Mouse (Mus musculus): Measurements from ENCODE around the gene Oser1. TPM values are rescaled to one million over a fixed set of nuclear protein-coding genes. Genes with fewer than 3 reads are reported as not detected.

Oser1 gene
- polyA plus RNA-seq, 1 experiment from 2014 or later, result 92.1 TPM

DNA sequence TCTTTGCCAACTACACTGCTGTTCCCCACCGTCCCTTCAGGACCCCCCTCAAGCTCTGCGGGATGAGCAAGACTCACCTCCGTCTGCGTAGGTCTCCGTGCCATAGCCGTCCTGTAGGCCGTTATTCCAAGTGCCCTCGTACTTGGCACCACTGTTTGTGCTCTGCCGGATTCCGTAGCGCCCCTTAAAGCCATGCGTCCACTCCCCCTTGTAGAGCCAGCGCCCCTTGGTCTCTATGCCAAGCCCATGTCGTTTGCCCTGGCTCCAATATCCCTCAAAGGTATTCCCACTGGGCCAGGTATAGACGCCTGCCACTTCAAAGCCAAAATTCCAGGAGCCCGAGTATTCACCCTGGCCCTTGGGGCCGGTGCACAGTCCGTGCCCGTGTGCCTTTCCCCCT is 27.4 kb downstream of the Oser1 start:
- ATAC-seq (ENCODE audit: insufficient number of reproducible peaks, insufficient read depth, low FRiP score, low TSS enrichment, low read depth), result no peak
- 86% methylated on average over 19 of the region's 19 CpGs for WGBS
- Histone ChIP-seq H3K27me3 (no peaks in the 10 kb centered on the region), H3K36me3 (no peaks in the 10 kb centered on the region), H3K4me1 (peaks cover 12% of the 10 kb centered on the region; the same call in 1 of the 2 replicates), H3K9ac (no peak overlapping the region), H3K27ac (no peak overlapping the region), H3K4me3 (no peak overlapping the region; the same call in 1 of the 2 replicates), H3K9me3 (no peaks in the 10 kb centered on the region), H3K4me2 (peak overlapping the region; percentile 48; the same call in 1 of the 2 replicates)

DNA sequence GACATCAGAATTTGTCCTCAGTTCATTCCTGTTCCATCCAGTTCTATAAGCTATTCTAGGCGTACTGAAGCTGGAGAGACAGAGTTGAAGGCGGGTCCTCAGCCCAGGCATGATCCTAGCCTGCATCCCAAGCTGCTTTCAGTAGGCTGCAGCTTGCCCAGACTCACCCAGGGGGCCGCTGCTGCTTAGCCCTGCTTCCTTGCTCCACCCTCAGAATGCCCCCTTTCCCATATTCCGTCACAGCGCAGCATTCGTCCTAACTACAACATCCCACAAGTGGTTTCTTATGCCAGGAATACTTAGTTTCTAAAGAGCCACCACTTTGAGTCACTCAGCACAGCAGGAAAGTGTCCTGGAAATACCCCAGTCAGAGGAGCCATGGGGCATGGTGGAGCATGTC is 29.5 kb downstream of the Oser1 start:
- ATAC-seq (ENCODE audit: insufficient number of reproducible peaks, insufficient read depth, low FRiP score, low TSS enrichment, low read depth), result no peak
- H3K27me3 ChIP-seq, result no peaks in the 10 kb centered on the region
- H3K27ac ChIP-seq, result no peak overlapping the region
- no peaks in the 10 kb centered on the region for H3K36me3 ChIP-seq
- 69% methylated on average over 6 of the region's 6 CpGs for WGBS
- H3K9ac ChIP-seq, result no peak overlapping the region
- peaks cover 12% of the 10 kb centered on the region; the same call in 1 of the 2 replicates for H3K4me1 ChIP-seq
- no peak overlapping the region for H3K4me3 ChIP-seq
- no peaks in the 10 kb centered on the region for H3K9me3 ChIP-seq
- no peak overlapping the region for H3K4me2 ChIP-seq

DNA sequence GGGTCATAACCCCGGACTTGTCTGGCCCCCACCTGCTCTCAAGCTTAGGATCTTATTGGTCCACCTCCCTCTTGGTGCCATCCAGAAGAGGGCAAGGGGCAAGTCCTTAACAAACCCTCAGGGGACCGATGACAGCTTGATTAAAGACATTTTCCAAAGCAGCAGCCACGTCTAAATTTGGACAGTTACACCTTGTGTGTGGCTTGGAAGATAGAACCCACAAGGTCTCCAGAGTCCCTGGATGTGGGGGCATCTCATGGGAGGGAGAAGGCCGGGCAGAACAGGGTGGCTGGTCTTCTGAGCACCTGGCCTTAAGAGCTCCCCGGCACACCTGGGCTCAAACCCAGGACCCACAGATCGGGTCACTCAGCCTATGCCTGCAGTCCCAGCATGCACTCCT is 30.5 kb downstream of the Oser1 start:
- WGBS, result 67% methylated on average over 6 of the region's 6 CpGs

DNA sequence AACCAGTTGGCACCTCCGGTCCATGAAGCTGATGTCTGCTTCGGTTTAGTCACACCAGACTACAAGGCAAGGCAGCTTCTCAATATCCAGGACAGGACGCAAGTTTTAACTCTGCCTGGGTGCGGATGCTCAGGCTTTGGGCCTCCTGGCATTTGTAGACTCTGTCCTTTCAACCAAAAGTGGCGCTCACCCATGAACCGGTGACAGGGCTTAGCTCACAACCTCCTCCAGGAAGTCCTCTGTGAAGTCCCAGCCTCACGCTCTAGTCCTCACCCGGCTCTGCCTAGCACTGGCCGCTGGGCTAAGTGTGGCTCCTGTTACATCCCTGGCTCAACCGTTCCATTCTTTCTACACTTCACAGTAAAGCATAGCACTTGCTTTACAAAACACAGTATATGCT is 31.3 kb downstream of the Oser1 start:
- 89% methylated on average over 10 of the region's 10 CpGs for WGBS
- ATAC-seq (ENCODE audit: insufficient number of reproducible peaks, insufficient read depth, low FRiP score, low TSS enrichment, low read depth), result no peak
- H3K27ac ChIP-seq, result no peak overlapping the region

More for the DNA sequence above, 30.5 kb downstream of the Oser1 start:
- H3K4me1 ChIP-seq, result peaks cover 12% of the 10 kb centered on the region; the same call in 1 of the 2 replicates
- no peak for ATAC-seq (ENCODE audit: insufficient number of reproducible peaks, insufficient read depth, low FRiP score, low TSS enrichment, low read depth)
- no peak overlapping the region for H3K27ac ChIP-seq
- H3K9me3 ChIP-seq, result 0 out of 2 replicates have a peak, but pooled peaks cover 3% of the 10 kb centered on the region
- H3K4me2 ChIP-seq, result no peak overlapping the region
- H3K9ac ChIP-seq, result no peak overlapping the region
- H3K4me3 ChIP-seq, result no peak overlapping the region
- no peaks in the 10 kb centered on the region for H3K36me3 ChIP-seq
- H3K27me3 ChIP-seq, result no peaks in the 10 kb centered on the region

DNA sequence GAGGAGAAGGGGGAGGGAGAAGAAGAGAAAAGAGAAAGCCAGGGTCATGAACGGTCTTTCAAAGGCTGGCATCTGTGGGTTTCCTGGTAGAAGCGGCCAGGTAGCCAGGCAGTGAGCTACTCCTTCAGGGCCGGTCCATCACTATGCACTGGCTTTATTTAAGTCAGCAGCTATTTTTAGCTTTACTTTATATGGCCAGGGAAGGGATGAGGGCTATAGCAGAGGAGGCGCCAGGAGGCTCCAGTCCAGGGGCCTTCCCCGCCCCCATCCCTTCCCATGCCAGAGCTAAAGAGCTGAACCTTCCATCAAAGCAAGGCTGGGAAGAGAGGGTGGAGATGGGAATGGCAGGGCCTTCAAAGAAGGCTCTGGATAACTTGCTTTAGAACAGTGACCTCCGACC is 32.1 kb downstream of the Oser1 start:
- 78% methylated on average over 6 of the region's 6 CpGs for WGBS
- no peak overlapping the region for H3K27ac ChIP-seq
- ATAC-seq (ENCODE audit: insufficient number of reproducible peaks, insufficient read depth, low FRiP score, low TSS enrichment, low read depth), result no peak
- H3K4me3 ChIP-seq, result no peak overlapping the region
- H3K36me3 ChIP-seq, result no peaks in the 10 kb centered on the region
- H3K9ac ChIP-seq, result no peak overlapping the region
- 0 out of 2 replicates have a peak, but pooled peaks cover 3% of the 10 kb centered on the region for H3K9me3 ChIP-seq
- H3K27me3 ChIP-seq, result no peaks in the 10 kb centered on the region
- peaks cover 3% of the 10 kb centered on the region; the same call in 1 of the 2 replicates for H3K4me1 ChIP-seq
- H3K4me2 ChIP-seq, result no peak overlapping the region

More for the DNA sequence above, 31.3 kb downstream of the Oser1 start:
- peaks cover 11% of the 10 kb centered on the region; the same call in 1 of the 2 replicates for H3K4me1 ChIP-seq
- no peaks in the 10 kb centered on the region for H3K36me3 ChIP-seq
- no peak overlapping the region for H3K9ac ChIP-seq
- H3K4me3 ChIP-seq, result no peak overlapping the region
- 0 out of 2 replicates have a peak, but pooled peaks cover 3% of the 10 kb centered on the region for H3K9me3 ChIP-seq
- H3K27me3 ChIP-seq, result no peaks in the 10 kb centered on the region
- H3K4me2 ChIP-seq, result no peak overlapping the region

DNA sequence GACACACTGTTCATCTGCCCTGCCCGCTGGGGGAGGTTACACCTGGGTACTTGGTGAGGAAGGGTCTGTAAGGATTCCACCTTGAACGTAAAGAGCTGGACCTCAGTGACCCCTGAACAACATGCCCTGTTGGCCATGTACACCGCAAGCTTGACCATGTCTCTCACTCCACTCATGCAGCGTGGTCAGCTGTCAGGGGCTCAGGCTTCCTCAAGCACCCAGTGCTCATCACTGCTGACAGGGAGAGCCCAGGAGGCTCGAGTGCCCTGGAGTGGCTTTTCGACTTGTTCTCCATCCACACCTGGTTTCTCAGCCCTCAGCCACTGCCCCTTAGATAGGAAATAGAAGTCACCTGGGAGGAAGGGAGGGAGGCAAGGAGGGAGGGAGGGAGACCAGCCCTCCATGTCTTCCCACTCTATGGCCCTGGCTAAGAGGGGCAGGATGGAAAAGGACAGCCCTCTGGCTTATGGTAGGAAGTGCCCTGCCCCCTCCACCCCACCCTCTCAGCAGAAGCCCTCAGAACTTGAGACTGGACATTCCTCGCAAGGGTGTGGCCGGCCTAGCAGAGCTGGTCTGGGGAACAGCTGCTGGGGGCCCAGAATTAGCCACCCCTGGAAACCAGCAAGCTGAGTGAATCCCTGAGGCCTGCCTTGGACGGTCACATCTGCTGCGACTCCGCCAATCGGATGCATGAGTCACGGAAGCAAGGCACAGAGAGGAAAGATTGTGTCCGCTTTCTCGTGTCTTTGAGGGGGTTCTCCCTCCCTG is 37.9 kb downstream of the Oser1 start:
- Histone ChIP-seq H3K4me1 (0 out of 2 replicates have a peak, but pooled peaks cover 4% of the 10 kb centered on the region), H3K36me3 (no peaks in the 10 kb centered on the region), H3K9me3 (0 out of 2 replicates have a peak, but pooled peaks cover 3% of the 10 kb centered on the region), H3K27me3 (no peaks in the 10 kb centered on the region), H3K27ac (no peak overlapping the region), H3K9ac (0 out of 2 replicates have a peak overlapping the region, but pooled peaks have one; percentile 3), H3K4me3 (no peak overlapping the region), H3K4me2 (no peak overlapping the region)
- 72% methylated on average over 15 of the region's 15 CpGs for WGBS
- ATAC-seq (ENCODE audit: insufficient number of reproducible peaks, insufficient read depth, low FRiP score, low TSS enrichment, low read depth), result peak; percentile 60

DNA sequence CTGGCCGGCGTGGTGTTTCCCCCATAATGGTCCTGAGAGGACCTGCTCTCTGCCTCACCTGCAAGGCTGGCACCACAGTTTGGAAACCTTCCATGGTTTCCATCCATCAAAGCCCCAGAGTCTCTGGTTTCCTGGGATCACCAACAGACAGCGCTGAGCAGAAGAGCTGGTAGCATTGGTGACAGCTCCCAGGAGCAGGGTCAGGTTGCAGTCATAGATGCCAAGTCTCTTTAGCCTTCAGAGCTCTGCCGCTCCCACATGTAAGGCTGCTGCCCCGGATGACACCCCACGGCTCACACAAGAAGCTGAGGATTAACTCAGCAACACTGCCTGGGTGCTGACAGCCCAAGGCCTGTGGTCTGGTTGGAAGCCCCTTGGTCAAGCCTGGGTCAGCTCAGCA is 39.4 kb downstream of the Oser1 start:
- WGBS, result 79% methylated on average over 6 of the region's 6 CpGs

DNA sequence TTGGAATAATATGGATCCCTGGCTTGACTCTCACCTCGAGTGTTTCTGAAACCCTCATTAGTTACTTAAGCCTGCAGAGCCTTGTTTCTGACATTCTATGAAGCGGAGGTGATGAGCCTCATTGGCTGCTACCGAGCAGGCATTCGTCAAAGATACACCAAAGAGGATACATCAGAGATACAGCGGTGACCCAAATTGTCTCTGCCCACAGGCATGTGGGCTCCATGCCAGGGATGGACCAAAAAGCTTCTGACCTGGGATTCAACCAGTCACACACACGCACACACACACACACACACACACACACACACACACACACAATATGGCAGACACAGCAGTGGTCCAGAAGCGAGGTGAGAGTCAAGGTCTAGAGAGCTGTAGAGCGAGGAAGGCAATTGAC is 43.3 kb downstream of the Oser1 start:
- no peaks in the 10 kb centered on the region; the same call in 1 of the 2 replicates for H3K9me3 ChIP-seq
- H3K27me3 ChIP-seq, result peaks cover 17% of the 10 kb centered on the region
- ATAC-seq (ENCODE audit: insufficient number of reproducible peaks, insufficient read depth, low FRiP score, low TSS enrichment, low read depth), result no peak
- H3K27ac ChIP-seq, result no peak overlapping the region
- no peaks in the 10 kb centered on the region for H3K36me3 ChIP-seq
- H3K9ac ChIP-seq, result no peak overlapping the region
- no peak overlapping the region for H3K4me2 ChIP-seq
- 85% methylated on average over 8 of the region's 8 CpGs for WGBS
- no peak overlapping the region for H3K4me3 ChIP-seq
- no peaks in the 10 kb centered on the region for H3K4me1 ChIP-seq

More for the DNA sequence above, 39.4 kb downstream of the Oser1 start:
- Histone ChIP-seq H3K4me1 (0 out of 2 replicates have a peak, but pooled peaks cover 4% of the 10 kb centered on the region), H3K9me3 (0 out of 2 replicates have a peak, but pooled peaks cover 3% of the 10 kb centered on the region), H3K9ac (0 out of 2 replicates have a peak overlapping the region, but pooled peaks have one; percentile 16), H3K4me2 (no peak overlapping the region), H3K27me3 (no peaks in the 10 kb centered on the region), H3K27ac (no peak overlapping the region), H3K36me3 (no peaks in the 10 kb centered on the region), H3K4me3 (no peak overlapping the region)
- no peak for ATAC-seq (ENCODE audit: insufficient number of reproducible peaks, insufficient read depth, low FRiP score, low TSS enrichment, low read depth)

DNA sequence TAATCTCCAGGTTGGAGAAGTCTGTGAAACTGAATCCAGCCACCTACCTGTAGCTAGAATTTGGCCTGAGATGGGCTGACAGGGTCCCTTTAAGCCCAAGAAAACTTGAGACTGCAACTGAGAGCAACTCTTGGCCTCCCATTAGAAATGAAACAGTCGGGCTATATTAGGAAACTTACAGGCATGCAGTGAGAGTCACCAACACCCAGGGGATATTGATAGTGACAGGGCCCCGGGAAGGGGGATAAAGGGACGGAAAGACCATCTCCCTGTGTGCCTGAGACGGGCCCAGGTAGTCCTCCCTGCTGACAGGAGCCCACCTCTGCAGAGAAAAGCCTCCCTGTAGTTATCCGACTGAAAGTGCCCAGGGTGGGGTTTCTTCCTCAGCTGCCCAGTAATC is 45.1 kb downstream of the Oser1 start:
- WGBS, result 76% methylated on average over 5 of the region's 5 CpGs
- ATAC-seq (ENCODE audit: insufficient number of reproducible peaks, insufficient read depth, low FRiP score, low TSS enrichment, low read depth), result no peak

DNA sequence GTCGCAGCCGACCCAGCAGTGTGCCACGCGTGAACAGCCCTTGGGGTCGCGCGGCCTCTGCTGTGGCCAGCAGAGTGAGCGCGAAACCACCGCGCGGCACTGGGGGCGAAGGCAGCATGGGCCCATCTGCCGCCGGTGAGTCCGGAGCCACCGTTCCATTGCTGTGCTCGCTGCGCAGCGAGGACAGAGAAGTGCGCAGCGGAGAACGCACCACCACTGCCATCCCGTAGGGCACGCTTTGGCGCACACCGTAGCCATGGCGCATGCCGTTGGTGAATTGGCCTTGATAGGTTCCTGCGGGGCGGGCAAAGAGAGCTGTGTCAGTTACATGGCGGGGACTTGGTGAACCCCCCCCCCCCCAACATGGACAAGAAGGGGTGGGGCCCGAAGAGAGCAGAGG is 48.4 kb downstream of the Oser1 start:
- 42% methylated on average over 33 of the region's 33 CpGs for WGBS
- Histone ChIP-seq H3K9me3 (no peaks in the 10 kb centered on the region; the same call in 1 of the 2 replicates), H3K27ac (no peak overlapping the region), H3K4me2 (peak overlapping the region; percentile 27), H3K4me3 (peak overlapping the region; percentile 4), H3K36me3 (no peaks in the 10 kb centered on the region), H3K4me1 (0 out of 2 replicates have a peak, but pooled peaks cover 5% of the 10 kb centered on the region), H3K9ac (no peak overlapping the region), H3K27me3 (peaks cover 40% of the 10 kb centered on the region)
- ATAC-seq (ENCODE audit: insufficient number of reproducible peaks, insufficient read depth, low FRiP score, low TSS enrichment, low read depth), result no peak

More for the DNA sequence above, 45.1 kb downstream of the Oser1 start:
- 0 out of 2 replicates have a peak, but pooled peaks cover 5% of the 10 kb centered on the region for H3K4me1 ChIP-seq
- no peak overlapping the region for H3K4me2 ChIP-seq
- H3K27ac ChIP-seq, result no peak overlapping the region
- peaks cover 36% of the 10 kb centered on the region for H3K27me3 ChIP-seq
- no peaks in the 10 kb centered on the region; the same call in 1 of the 2 replicates for H3K9me3 ChIP-seq
- H3K9ac ChIP-seq, result no peak overlapping the region
- H3K4me3 ChIP-seq, result no peak overlapping the region
- H3K36me3 ChIP-seq, result no peaks in the 10 kb centered on the region

DNA sequence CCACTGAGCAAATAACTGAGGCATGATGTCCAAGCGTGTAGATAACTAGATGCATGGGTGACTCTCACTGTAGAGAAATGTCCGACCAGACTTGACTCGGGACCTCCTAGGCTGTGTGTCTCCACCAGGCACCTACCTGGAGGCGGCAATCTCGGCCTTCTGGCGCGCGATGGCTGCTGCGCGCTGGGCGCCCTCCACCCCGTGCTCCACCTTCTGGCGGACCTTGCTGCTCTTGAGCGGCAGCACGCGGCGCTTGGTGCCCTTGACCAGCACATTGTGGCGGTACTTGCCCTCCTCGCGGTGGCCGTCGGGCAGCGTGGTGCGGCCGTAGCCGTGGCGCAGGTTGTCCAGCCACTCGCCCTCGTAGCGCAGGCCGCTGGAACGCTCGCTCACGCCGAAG is 49.0 kb downstream of the Oser1 start:
- Histone ChIP-seq H3K4me3 (peak overlapping the region; percentile 4), H3K9ac (no peak overlapping the region), H3K36me3 (no peaks in the 10 kb centered on the region), H3K9me3 (no peaks in the 10 kb centered on the region; the same call in 1 of the 2 replicates), H3K4me1 (0 out of 2 replicates have a peak, but pooled peaks cover 5% of the 10 kb centered on the region), H3K27ac (no peak overlapping the region), H3K27me3 (peaks cover 40% of the 10 kb centered on the region), H3K4me2 (peak overlapping the region; percentile 27)
- WGBS, result 49% methylated on average over 35 of the region's 35 CpGs
- ATAC-seq (ENCODE audit: insufficient number of reproducible peaks, insufficient read depth, low FRiP score, low TSS enrichment, low read depth), result no peak

All from embryonic facial prominence, embryonic 13.5 days (tissue).